Comparison of ENCODE assay signal across 17 mouse cellular contexts in genomic region chr3:56763896-56764295, GRCm38 (mm10).
DNase-seq lines count a peak whose midpoint lies in the region; ATAC-seq lines count a peak whose summit lies in the region.
"Had no signal": no experiment of that assay in that cellular context is flagged by ENCODE, and none has a peak within 500 bp of the region (broad histone marks: within the 10 kb centered on the region; RNA-seq: fewer than 3 reads in every experiment).

No protein-coding gene starts in this region.

- intact Hi-C loops in left cerebral cortex, postnatal 4 days (cut with DNase I) = no loop called here

- ATAC-seq in cerebellum, adult (ENCODE audit: insufficient number of reproducible peaks, low FRiP score, low TSS enrichment) = no peak
- ATAC-seq: CD4-positive, CD25-positive, alpha-beta regulatory T cell, adult 4 months; forebrain, embryonic 16.5 days; intestine, embryonic 15.5 days had no signal

- peak; percentile 16 for DNase-seq in cerebellum, adult 11 months
- peak; percentile 13 for DNase-seq in left cerebral cortex, postnatal 4 days
- no peak for DNase-seq in left cerebral cortex, adult 9 months (ENCODE audit: low spot score in 2 of 2)
- DNase-seq in cerebellum, postnatal 14 days = peak; percentile 41 to 70
- DNase-seq in neural tube, embryonic 10.5 days (ENCODE audit: extremely low spot score, low spot score) = no peak
- no peak for DNase-seq in adrenal gland, adult 8-10 months
- DNase-seq: adrenal gland, postnatal 10 days; B cell, adult 2 months; gastrocnemius, postnatal 10 days; heart, adult 18-20 months; heart, postnatal 10 days; heart, postnatal 4 days; kidney, adult 18-20 months had no signal

Comparison
In these comparisons a context has a peak if more than half of its experiments do, and no peak if none do; other contexts are left out.
1. DNase-seq: peak in cerebellum, adult 11 months (single experiment), left cerebral cortex, postnatal 4 days (single experiment) and cerebellum, postnatal 14 days (2 of 2); none in left cerebral cortex, adult 9 months (0 of 2), neural tube, embryonic 10.5 days (single experiment) and adrenal gland, adult 8-10 months (single experiment).